Mouse (Mus musculus): ENCODE data around the gene Ntrk3. TPM values are rescaled to one million over a fixed set of nuclear protein-coding genes. Genes with fewer than 3 reads are reported as not detected.

Gene Ntrk3
- total RNA-seq, 1 experiment from 2014 or later, result 0.76 TPM

DNA sequence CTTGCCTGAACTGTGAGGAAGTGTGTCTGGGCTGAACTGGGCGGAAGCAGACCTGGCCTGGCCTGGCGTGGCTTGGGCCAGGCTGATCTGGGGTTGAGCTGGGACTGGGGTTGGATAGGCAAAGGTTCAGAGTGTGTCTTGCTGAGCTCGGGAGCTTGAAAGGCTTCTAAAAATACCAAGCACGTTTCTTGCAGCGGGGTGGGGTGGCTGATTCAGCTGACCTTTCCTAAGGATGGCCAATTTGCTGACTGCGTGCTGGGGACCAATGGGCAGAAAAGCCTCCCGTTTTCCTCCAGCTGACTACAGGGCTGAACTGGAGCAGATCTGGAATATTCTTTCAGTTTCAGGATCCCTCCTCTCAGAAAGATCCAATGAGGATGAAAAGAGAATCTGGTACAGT lies 148.0 kb downstream of the Ntrk3 start:
- no peak for ATAC-seq (replicated peaks; ENCODE audit: insufficient number of reproducible peaks, low FRiP score, low TSS enrichment, poor library complexity, severe bottlenecking)

DNA sequence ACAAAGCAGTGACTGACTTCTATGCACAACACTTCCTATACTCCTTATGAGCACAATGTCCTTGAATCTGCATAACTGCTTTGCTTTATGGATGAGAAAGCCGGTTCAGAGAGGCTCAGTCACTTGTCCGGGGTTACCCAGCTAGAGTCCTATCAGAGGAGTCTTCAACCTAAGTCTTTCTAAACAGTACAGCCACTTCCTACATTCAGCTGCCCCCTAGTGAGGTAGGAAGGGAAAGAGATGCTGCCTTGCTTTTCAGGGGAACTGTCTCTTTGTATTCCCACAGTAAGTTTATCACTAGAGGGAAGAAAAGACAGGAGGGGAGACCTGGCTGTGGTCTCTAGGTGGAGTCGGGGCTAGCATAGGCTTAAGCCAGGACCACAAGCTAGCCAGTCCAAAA lies 151.0 kb downstream of the Ntrk3 start:
- no peak for ATAC-seq (replicated peaks; ENCODE audit: insufficient number of reproducible peaks, low FRiP score, low TSS enrichment, poor library complexity, severe bottlenecking)

GRCm38 (mm10) chr7:78585960-78586359 lies 151.9 kb downstream of the Ntrk3 start:
- no peak for ATAC-seq (replicated peaks; ENCODE audit: insufficient number of reproducible peaks, low FRiP score, low TSS enrichment, poor library complexity, severe bottlenecking)

DNA sequence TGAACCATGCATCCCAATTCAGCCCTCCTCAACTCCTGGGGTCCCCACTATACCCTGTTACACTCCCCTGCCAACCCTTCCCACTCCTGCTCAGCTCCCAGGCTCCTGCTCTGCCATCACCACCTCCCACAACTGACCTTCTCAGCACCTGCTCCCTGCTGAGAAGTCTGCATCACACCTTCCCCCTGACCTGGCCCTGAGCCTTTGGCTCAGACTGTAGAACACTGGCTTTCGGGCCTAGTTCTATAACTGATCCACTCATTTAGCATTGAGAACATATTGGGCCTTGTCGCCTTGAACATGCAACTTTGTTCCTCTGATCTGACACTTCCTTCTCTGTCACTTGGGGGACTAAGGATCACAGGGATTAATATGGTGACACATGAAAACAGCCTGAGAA lies 152.9 kb downstream of the Ntrk3 start:
- no peak for ATAC-seq (replicated peaks; ENCODE audit: insufficient number of reproducible peaks, low FRiP score, low TSS enrichment, poor library complexity, severe bottlenecking)

DNA sequence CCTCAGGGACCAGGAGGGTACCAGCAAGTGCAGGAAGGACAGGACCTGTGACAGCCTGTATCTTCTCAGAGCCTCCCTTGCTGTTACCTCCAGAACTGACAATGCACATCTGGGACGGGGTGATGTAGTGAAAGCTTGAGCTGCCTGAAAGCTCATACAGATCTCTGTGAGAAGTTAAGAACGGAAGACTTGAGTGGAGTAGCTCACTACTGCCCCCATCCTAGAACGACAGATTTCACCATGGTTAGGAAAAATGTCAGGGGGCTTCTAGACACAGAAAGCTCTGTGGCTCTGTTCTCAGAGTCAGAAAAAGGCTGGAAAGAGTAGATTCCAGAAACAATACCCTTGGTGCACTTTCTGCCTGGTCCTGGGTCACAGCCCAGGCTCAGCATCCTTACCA lies 153.3 kb downstream of the Ntrk3 start:
- ATAC-seq (replicated peaks; ENCODE audit: insufficient number of reproducible peaks, low FRiP score, low TSS enrichment, poor library complexity, severe bottlenecking), result no peak

GRCm38 (mm10) chr7:78583678-78584077 lies 154.1 kb downstream of the Ntrk3 start:
- no peak for ATAC-seq (replicated peaks; ENCODE audit: insufficient number of reproducible peaks, low FRiP score, low TSS enrichment, poor library complexity, severe bottlenecking)

DNA sequence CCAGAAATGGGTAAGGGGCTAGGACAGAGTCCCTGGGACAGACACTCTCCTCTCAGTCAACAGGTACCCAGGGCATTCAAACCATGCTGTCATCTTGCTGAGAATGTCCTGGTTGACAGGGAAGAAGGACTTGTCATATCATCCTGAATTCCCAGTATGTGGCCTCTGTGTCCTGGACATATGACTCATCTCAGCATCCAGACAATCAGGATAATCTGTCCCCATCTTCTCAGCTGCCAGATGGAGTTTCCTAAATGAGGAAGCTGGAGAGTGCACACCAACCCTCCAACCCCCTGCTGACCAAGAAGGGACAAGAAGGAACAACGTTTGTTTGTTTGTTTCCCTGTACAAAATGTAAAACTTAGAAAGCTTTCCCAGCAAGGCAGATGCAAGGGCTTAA lies 156.5 kb downstream of the Ntrk3 start:
- ATAC-seq (replicated peaks; ENCODE audit: insufficient number of reproducible peaks, low FRiP score, low TSS enrichment, poor library complexity, severe bottlenecking), result no peak

DNA sequence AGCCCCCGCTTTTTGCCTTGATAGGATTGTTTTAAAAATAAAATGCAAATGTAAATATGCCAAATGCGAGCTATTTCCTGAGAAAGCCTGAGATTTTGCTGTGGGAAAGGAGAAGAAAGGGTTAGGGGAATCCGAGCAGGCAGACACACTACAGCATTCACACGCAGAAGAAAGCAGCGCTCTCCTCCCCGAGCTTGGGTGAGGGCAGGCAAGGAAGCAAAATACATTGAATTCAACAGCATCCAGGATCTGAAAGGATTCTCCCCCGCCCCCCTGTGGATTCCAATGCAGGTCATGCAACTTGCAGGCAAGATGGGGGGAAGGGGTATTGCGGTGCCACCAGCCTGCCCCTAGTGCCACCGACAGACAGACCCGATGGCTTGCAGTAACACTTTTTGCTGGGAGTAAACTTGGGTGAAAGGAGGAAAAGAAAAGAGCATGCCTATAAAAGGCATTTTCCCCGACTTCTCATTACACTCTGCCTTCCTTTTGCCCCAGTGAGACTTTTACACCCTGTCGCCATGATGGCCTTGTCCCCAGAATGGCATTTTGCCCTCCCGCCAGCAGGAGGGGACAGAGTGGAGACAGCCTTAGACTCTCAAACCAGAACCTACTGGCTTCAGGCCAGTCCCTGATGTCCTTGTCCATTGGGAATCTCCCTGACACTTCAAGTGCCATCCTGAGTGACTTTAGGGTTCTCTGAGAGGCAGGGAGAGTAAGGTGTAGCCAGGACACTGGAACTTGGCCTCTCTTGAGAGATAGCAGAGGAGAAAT lies 158.2 kb downstream of the Ntrk3 start:
- no peak for ATAC-seq (replicated peaks; ENCODE audit: insufficient number of reproducible peaks, low FRiP score, low TSS enrichment, poor library complexity, severe bottlenecking)

- no peak for ATAC-seq (replicated peaks; ENCODE audit: insufficient number of reproducible peaks, low FRiP score, low TSS enrichment, poor library complexity, severe bottlenecking)
These were observed 159.1 kb downstream of the Ntrk3 start for GRCm38 (mm10) chr7:78578461-78579359.

- ATAC-seq (replicated peaks; ENCODE audit: insufficient number of reproducible peaks, low FRiP score, low TSS enrichment, poor library complexity, severe bottlenecking), result no peak
These were observed 159.7 kb downstream of the Ntrk3 start for GRCm38 (mm10) chr7:78578111-78578460.

- no peak for ATAC-seq (replicated peaks; ENCODE audit: insufficient number of reproducible peaks, low FRiP score, low TSS enrichment, poor library complexity, severe bottlenecking)
These were observed 160.2 kb downstream of the Ntrk3 start for GRCm38 (mm10) chr7:78577462-78578110.

DNA sequence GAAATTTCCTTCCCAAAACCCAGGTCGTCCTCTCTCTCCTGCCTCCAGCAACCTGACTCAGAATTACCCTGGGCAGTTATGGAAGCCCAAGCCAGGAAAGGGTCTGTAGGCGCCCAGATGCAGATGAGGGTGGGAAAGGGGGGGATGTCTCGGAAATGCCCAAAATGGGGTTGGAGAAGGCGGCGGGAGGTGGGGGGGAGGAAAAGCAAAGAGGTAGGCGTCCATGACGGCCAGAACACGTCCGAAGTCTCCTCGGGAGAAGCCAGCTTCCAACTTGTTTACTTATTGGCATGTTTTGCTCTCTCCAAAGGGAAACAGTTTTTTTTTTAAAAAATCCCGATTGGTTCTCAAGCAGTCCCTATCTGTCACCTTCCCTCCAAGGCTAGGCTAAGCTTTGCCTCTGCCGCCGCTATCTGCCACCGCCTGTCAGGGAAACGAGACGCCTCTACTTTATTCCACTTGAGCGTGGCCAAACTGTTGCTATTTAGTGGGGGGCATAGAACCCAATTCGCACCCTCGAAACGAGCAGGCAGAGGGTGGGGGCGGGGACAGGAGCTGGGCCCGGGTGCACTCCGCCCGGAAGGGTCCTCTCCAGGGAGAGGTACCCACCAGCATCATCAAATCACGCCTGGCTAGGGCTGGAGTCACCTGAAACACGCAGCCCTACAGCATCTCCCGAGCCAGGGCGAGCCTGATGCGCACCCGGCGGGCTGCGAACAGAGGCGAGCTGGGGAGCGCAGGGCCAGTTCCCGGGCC lies 160.9 kb downstream of the Ntrk3 start:
- ATAC-seq (replicated peaks; ENCODE audit: insufficient number of reproducible peaks, low FRiP score, low TSS enrichment, poor library complexity, severe bottlenecking), result no peak

GRCm38 (mm10) chr7:78576169-78576568 lies 161.6 kb downstream of the Ntrk3 start:
- no peak for ATAC-seq (replicated peaks; ENCODE audit: insufficient number of reproducible peaks, low FRiP score, low TSS enrichment, poor library complexity, severe bottlenecking)

DNA sequence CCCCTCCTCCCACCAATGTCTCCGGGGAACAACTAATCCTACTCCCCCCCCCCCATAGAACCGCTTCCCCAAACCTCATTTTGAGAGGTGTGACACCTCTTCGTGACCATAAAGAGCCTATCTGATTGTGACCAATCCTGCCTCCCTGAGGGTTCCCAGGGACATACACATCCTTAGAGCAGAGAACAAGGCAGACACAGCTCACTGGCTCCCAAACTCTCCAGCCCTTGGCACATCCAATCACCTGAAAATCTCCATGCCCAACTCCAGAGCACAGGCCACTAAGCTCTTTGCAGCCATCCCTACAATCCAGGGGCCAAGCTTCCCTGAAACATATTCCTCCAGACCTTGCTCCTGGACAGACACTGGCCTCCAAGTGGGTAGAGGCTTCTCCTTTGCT lies 162.3 kb downstream of the Ntrk3 start:
- ATAC-seq (replicated peaks; ENCODE audit: insufficient number of reproducible peaks, low FRiP score, low TSS enrichment, poor library complexity, severe bottlenecking), result no peak

- ATAC-seq (replicated peaks; ENCODE audit: insufficient number of reproducible peaks, low FRiP score, low TSS enrichment, poor library complexity, severe bottlenecking), result no peak
These were observed 166.6 kb downstream of the Ntrk3 start for GRCm38 (mm10) chr7:78571196-78571595.

- no peak for ATAC-seq (replicated peaks; ENCODE audit: insufficient number of reproducible peaks, low FRiP score, low TSS enrichment, poor library complexity, severe bottlenecking)
These were observed 168.6 kb downstream of the Ntrk3 start for GRCm38 (mm10) chr7:78569255-78569618.

DNA sequence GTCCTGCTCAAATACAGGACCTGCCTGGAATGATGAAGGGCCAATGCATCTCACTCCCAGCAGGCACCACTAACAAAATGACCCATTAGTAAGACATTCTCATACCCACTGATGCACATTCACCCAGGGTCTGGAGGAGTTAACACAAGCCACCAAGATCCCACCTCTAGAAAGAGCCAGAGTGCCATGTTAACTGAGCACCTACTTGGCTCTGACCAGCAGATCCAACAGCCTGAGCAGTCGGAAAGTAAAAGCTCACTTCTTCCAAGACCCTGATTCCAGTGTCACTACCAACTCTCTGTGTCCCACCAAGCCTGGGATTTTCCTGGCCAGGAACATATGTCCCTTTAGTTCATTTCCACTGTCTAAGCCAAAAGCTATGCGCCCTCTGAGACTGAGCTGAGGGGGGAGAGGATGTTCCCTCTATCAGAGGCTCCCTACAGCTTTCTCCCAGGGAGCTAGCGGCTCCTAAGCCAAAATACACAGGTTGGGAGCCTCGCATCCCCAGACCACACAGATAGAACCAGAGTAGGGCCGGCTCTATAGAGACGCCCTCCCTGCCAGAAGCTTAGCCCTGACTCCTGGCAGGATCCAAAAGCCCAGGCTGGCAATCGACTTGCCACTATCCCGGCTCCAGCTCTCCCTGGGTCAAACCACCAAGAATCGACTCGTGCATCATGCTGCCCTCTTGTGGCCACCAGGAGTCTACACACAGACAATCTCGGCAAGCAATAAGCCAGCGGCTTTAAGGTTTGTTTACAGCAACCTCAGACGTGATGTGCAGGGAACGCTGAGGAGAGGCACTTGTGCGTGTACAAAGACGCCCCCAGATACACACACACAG lies 169.2 kb downstream of the Ntrk3 start:
- ATAC-seq (replicated peaks; ENCODE audit: insufficient number of reproducible peaks, low FRiP score, low TSS enrichment, poor library complexity, severe bottlenecking), result peak; percentile 48; the same call in 1 of the 2 replicates

DNA sequence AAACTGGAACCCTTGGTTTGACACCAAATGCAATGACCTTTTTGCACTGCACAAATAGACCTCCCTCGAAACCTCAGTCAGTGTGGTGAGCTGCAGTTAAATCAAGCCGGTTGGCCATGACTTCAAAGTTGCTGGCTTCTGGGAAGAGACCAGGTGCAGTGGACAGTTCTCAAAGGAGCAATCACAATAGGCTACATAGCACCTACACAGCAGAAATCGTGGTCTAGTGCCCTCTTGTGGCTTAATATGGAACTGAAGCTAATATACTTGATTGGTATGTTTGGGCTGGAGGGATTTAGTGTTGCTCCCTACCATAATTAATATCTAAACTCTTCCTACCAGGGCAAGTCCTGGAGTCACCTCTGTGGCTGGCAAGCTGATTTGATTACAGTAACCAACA lies 171.2 kb downstream of the Ntrk3 start:
- no peak for ATAC-seq (replicated peaks; ENCODE audit: insufficient number of reproducible peaks, low FRiP score, low TSS enrichment, poor library complexity, severe bottlenecking)

Measured in monocyte, adult 5-6 weeks (primary cell).